Mouse (Mus musculus) layer of hippocampus, adult 2 months (tissue): Measurements from ENCODE around the gene Ddx23. TPM values are rescaled to one million over a fixed set of nuclear protein-coding genes. Genes with fewer than 3 reads are reported as not detected.
A peak's percentile ranks its signal among the peaks of the same experiment; 100 is the strongest.

ENCODE experiments used
- DNase-seq, 2 experiments: peaks; one replicate each; pipeline ENCODE4 v3.0.0; 2022; ENCODE audit warnings: low spot score in 2 of 2
- H3K27ac ChIP-seq: fragments of 200-600 bp; 2 replicates; pipeline ENCODE4 v1.8.1; 2022
- H3K4me3 ChIP-seq: fragments of 200-600 bp; 2 replicates; pipeline ENCODE4 v1.8.1; 2022; ENCODE audit warnings: mild to moderate bottlenecking
- CTCF ChIP-seq: fragments of 200-600 bp; conservative IDR thresholded peaks from 2 replicates; pipeline ENCODE4 v1.8.1; 2022; ENCODE audit warnings: antibody characterized with exemption, mild to moderate bottlenecking, moderate library complexity
- long read RNA-seq, 2 experiments: library from polyadenylated mRNA; stranded (forward); transcript quantifications; one replicate each; pipeline ENCODE4 v2.0.0; 2021; ENCODE audit warnings: borderline mapping rate in 2 of 2
- total RNA-seq, 2 experiments: library from RNA; stranded (reverse); gene quantifications; 2 replicates each; pipeline ENCODE4 v1.2.3; 2021

The Ddx23 gene
- 10 to 100 TPM; 79.7 to 87.4 TPM for total RNA-seq
- long read RNA-seq, experiment 1, partial matches to known transcripts, result 2 of 18 reads
- long read RNA-seq, experiment 1, other reads (novel, unspliced or antisense), result 16 of 18 reads
- long read RNA-seq, experiment 2, partial matches to known transcripts, result 4 of 18 reads
- long read RNA-seq, experiment 2, other reads (novel, unspliced or antisense), result 12 of 18 reads

DNA sequence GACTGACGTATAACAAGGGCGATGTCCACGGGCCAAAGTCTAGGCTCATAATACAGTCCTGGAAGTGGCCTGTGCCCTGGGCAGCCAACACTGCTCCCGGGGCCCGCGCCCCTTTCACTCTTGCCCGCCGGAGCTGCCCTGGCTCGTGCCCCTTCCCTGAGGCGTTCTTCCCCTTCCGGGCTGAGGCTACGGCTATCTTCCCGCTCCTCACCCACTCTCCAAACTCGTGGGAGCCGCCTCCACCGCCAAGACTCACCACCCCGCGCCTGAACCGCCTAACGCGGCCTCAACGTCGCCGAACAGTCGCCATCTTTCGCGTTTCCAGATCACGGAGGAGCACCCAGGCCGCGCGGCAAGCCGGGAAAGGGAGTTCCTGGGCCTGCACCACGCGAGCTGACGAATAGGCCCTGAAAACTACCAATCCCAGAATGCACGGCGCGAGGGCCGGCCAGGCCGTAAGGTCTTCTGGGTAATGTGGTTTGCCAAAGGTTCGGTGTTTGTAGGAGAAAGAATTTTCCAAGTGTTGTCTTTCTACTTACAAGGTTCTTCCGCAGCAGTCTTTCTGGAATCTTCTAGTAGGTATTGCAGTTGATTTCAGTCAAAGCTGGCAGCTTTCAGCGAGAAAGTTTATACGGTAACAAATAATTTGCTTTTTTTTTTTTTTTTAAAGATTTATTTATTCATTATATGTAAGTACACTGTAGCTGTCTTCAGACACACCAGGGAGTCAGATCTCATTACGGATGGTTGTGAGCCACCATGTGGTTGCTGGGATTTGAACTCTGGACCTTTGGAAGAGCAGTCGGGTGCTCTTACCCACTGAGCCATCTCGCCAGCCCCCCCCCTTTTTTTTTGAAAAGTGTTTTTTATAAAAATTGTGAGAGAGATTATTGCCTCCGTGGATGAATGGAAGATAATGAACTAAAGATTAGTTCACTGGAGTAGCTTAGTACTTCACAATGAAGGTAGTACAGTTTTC, at the start of gene Ddx23:
TSS of gene Ddx23 (minus strand) at position 328 of the 979 bp plus-strand sequence.
- Histone ChIP-seq H3K4me3 (peak within 1 kb of the TSS; percentile 87), H3K27ac (peak within 1 kb of the TSS; percentile 95)
- no peak for TF ChIP-seq CTCF
- peak; percentile 98 for DNase-seq

- peak; percentile 95 for TF ChIP-seq CTCF
- DNase-seq, result peak; percentile 42 to 74
- Histone ChIP-seq H3K27ac (peak overlapping the region; percentile 40; the same call in 1 of the 2 replicates), H3K4me3 (no peak overlapping the region)
These were observed 47.7 kb upstream of the Ddx23 start for GRCm38 (mm10) chr15:98710442-98710841.

DNA sequence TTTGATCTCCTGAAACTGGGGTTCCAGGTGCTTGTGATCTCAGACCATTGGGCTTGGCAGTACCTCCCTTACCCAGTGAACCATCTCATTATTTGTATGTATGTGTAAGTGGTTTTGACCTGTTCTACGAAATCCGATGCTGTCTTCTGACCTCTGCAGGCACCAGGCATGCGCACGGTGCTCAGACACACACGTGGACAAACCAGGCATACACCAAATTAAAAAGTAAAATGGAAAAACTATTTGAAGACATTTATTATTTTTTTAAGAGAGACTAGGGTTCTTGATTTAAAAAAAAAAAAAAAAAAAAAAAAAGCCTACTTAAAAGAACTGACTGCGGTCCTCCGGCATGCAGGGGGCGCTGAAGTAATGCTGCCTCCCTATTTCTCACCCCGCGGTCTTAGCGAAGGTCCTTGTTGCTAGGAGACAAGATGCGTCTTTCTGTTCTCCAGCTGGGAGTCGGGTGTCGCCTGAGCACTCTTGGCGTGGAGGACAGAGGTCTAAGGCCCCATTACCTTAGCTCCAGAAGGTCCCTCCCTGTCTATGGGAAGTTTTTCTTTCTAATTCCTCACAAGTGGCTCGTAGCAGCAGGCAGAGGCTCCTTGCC, 45.2 kb upstream of the Ddx23 start, which contains the start of gene Ccdc65:
TSS of gene Ccdc65 (plus strand) at position 442 of the 607 bp plus-strand sequence.
- Histone ChIP-seq H3K27ac (peak within 1 kb of the TSS; percentile 68), H3K4me3 (peak within 1 kb of the TSS; percentile 79)
- peak; percentile 88 for DNase-seq
- peak; percentile 86 for TF ChIP-seq CTCF

DNA sequence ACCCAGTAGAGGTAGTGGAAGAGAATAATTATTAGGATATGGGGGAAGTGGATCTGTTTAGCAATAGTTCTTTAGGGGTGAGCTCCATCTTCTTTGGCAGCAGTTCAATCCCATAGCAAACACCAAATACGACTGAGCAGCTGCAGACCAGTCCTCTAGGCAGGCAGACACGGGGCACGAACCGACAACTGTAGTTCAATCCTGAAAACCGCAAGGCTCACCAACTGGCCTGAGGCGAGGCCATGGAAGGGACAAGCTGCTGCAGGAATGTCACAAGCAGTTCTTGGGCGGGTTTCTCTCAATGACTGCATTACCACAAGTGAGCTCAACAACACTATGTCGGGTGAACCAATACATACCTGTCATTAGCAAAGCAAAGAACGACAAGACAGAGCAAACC, 41.6 kb upstream of the Ddx23 start:
- H3K27ac ChIP-seq, result no peak overlapping the region
- no peak overlapping the region for H3K4me3 ChIP-seq
- DNase-seq, result no peak
- no peak for TF ChIP-seq CTCF

DNA sequence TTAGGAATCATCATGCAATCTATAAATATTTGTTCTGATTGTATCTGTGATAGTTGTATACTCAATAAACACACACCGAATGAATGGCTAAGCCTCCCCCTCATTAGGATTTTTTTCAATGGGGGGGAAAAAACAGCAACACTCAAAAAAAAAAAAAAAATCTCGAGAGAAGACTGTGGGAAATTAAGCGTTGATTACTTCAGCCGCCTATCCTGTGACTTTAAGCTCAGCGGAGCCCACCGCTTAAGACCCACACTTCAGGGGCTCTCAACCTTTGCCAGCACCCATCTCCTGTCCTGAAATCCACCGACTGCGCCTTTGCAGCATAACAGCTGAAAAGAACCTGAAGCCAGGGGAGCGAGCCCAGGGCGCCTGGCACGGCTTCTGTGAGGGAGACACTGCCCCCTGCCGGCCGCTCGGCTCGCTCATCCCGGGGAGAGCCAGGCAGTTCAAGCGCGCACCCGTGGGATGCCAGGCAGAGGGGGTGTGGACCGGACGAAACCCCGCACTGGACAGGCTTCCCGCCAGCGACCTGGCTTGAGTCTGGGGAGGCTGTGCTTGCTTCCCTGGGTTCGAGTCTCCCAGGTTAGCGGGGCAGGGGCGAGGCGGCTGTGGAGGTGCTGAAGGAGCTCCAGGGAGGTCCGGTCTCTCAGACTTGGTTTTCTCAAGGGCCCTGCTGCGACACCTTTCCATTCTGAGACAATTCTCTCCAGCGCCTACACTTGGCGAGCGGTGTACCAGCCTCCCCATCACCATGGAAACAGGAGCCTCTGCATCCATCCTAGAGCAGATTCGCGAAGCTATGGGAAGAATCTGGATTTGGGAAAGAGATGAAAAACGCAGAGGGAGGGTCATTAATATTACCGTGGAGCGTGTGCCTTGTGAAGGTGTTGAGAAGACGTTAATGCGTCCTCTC, 36.8 kb upstream of the Ddx23 start:
- peak; percentile 89 for TF ChIP-seq CTCF
- peak; percentile 87 to 94 for DNase-seq
- Histone ChIP-seq H3K4me3 (peak overlapping the region; percentile 55), H3K27ac (peak overlapping the region; percentile 81)

DNA sequence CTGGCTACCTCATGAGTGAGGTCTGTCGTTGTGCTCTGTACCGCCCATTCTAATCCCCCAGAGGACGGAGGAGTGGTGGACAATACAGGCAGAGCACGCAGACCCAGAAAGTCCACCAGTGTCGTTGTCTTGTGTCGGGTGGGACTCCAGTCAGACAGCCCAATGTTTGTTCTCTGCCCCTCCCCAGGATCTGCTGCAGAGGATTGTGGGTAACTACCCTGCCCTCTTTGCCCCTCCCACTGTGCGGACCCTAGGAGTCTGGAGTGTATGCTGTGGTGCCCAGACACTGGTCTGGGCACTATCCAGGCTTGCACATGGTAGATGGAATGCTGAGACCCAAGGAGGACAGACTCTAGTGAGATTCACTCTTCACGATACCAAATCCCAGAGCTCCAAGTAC, 33.5 kb upstream of the Ddx23 start:
- H3K4me3 ChIP-seq, result no peak overlapping the region
- no peak for TF ChIP-seq CTCF
- no peak overlapping the region for H3K27ac ChIP-seq
- DNase-seq, result no peak

- Histone ChIP-seq H3K27ac (no peak overlapping the region), H3K4me3 (no peak overlapping the region)
- no peak for DNase-seq
- TF ChIP-seq CTCF, result no peak
These were observed 33.0 kb upstream of the Ddx23 start for GRCm38 (mm10) chr15:98695726-98696125.

GRCm38 (mm10) chr15:98692171-98692715, 29.5 kb upstream of the Ddx23 start:
- no peak for DNase-seq
- Histone ChIP-seq H3K27ac (no peak overlapping the region), H3K4me3 (no peak overlapping the region)
- no peak for TF ChIP-seq CTCF

- Histone ChIP-seq H3K4me3 (no peak overlapping the region), H3K27ac (no peak overlapping the region)
- TF ChIP-seq CTCF, result no peak
- DNase-seq, result no peak
These were observed 28.9 kb upstream of the Ddx23 start for GRCm38 (mm10) chr15:98691486-98692147.

DNA sequence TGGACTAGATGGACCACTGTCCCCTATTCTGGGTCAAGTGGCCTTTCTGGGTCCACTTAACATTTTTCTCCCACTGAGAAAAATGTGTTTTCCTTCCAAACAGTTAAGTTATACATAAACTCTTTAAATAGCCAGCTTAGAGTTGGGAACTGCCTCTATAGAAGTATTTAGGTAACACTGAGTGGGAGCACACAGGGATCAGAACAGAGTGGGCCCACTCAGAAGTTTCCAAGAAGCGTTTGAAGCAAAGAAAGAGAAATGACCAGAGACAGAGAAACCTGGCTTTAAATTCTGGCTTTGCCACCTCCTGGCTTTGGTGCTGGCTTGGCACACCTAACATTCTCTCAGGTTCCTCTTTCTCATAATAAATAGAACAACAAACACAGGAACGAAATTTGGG, 27.0 kb upstream of the Ddx23 start:
- DNase-seq, result no peak
- no peak for TF ChIP-seq CTCF
- Histone ChIP-seq H3K27ac (no peak overlapping the region), H3K4me3 (no peak overlapping the region)

DNA sequence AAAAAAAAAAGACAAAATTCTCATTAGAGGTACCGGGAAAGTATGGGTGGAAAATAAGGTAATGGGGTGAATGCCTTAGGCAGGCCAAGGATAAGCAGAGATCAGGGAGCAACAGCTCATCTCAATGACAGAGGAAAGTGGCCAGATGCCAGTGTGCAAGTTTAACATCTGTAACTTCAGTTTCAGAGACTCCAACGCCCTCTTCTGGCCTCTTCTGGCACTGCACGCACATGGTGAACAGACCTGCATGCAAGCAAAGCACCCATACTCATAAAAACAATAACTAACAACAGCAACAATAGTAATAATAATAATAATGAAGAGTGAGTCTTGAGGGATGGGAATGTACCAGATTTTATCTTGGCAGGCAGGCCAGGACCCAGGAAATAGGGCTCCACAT, 23.2 kb upstream of the Ddx23 start:
- TF ChIP-seq CTCF, result peak; percentile 42
- H3K4me3 ChIP-seq, result no peak overlapping the region
- no peak overlapping the region for H3K27ac ChIP-seq
- no peak for DNase-seq
